Mouse (Mus musculus): ENCODE data around the gene Nfia. TPM values are rescaled to one million over a fixed set of nuclear protein-coding genes. Genes with fewer than 3 reads are reported as not detected.

The Nfia gene
- polyA plus RNA-seq, 1 experiment, result 57.7 TPM

DNA sequence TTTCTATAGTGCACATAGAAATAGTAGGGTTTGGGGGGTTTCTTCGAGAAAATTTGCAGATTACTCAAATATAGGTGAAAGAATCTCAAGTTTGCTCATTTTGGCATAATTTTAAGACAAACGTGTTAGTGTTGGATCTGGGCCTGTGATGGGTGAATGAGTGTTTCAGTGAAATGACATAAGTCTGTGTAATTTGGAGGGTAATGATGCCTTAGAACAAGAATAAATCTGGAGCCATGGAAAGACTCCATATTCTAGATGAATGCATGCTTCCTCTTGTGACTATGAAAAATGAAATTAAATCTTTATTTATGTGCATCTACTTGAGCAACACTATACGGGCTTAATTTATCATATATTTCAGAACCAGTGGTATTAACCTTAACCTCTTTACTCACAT, 44.2 kb downstream of the Nfia start:
- Histone ChIP-seq H3K4me3 (replicated peaks; ENCODE audit: extremely low read depth, low read depth, low read length) (no peak overlapping the region), H3K4me1 (ENCODE audit: control insufficient read depth, insufficient read depth, low read length) (peaks cover 15% of the 10 kb centered on the region)
- TF ChIP-seq CTCF (IDR thresholded peaks at IDR 0.05; ENCODE audit: insufficient read depth, low read length), result no peak
- TF ChIP-seq POLR2A (IDR thresholded peaks at IDR 0.05; ENCODE audit: borderline replicate concordance, extremely low read depth, low read depth, low read length), result no peak
- 74% methylated on average over 3 of the region's 3 CpGs for WGBS
- no peak for DNase-seq

DNA sequence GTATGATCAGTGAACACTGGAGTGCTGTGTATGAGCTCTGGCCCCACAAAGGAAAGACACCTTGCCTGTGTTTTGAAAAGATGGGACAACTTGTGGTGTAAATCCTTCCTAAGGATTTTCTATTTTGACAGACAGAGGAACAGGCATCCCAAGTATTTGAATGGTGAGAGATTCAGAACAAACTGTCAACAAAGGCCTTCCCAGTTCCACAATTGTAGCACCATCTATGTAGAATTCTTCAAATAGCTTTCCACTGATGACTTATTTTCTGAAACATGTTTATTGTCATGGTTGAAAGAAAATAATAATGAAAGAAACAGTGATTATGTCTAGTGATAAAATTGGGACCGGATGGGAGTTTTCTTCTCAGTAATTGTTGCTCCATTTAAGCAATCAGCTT, 45.2 kb downstream of the Nfia start:
- H3K4me1 ChIP-seq (ENCODE audit: control insufficient read depth, insufficient read depth, low read length), result peaks cover 15% of the 10 kb centered on the region
- TF ChIP-seq CTCF (IDR thresholded peaks at IDR 0.05; ENCODE audit: insufficient read depth, low read length), result no peak
- no peak for TF ChIP-seq POLR2A (IDR thresholded peaks at IDR 0.05; ENCODE audit: borderline replicate concordance, extremely low read depth, low read depth, low read length)
- 58% methylated on average over 1 of the region's 1 CpGs for WGBS
- DNase-seq, result no peak
- H3K4me3 ChIP-seq (replicated peaks; ENCODE audit: extremely low read depth, low read depth, low read length), result no peak overlapping the region

- H3K4me1 ChIP-seq (ENCODE audit: control insufficient read depth, insufficient read depth, low read length), result peaks cover 16% of the 10 kb centered on the region
- DNase-seq, result no peak
- 55% methylated on average over 3 of the region's 3 CpGs for WGBS
- H3K4me3 ChIP-seq (replicated peaks; ENCODE audit: extremely low read depth, low read depth, low read length), result no peak overlapping the region
- TF ChIP-seq CTCF (IDR thresholded peaks at IDR 0.05; ENCODE audit: insufficient read depth, low read length), result no peak
- no peak for TF ChIP-seq POLR2A (IDR thresholded peaks at IDR 0.05; ENCODE audit: borderline replicate concordance, extremely low read depth, low read depth, low read length)
Observed at GRCm38 (mm10) chr4:97818498-97818897, 46.0 kb downstream of the Nfia start.

DNA sequence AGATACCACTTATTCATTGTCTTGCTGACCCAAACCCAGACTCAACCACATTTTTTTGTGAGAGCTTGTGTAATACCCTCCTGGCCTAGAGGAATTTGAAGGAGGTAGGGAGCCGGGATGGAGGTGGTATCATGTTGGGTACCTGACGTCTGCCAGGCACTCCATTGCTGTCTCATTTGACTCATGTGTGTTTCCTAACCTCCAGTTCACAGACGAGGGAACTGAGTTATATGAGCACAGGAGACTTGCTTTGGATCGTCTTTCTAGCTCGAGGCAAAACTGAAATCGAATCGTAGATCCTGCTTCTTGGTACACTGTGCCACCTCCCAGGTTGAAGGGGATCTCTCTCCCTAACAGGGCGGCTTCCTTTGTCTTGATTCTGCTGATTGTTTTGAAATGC, 46.6 kb downstream of the Nfia start:
- DNase-seq, result no peak
- Histone ChIP-seq H3K4me1 (ENCODE audit: control insufficient read depth, insufficient read depth, low read length) (peaks cover 15% of the 10 kb centered on the region), H3K4me3 (replicated peaks; ENCODE audit: extremely low read depth, low read depth, low read length) (no peak overlapping the region)
- 84% methylated on average over 8 of the region's 8 CpGs for WGBS
- TF ChIP-seq CTCF (IDR thresholded peaks at IDR 0.05; ENCODE audit: insufficient read depth, low read length) (no peak), POLR2A (IDR thresholded peaks at IDR 0.05; ENCODE audit: borderline replicate concordance, extremely low read depth, low read depth, low read length) (no peak)

- H3K4me1 ChIP-seq (ENCODE audit: control insufficient read depth, insufficient read depth, low read length), result peaks cover 15% of the 10 kb centered on the region
- DNase-seq, result no peak
- WGBS, result 53% methylated on average over 4 of the region's 4 CpGs
- H3K4me3 ChIP-seq (replicated peaks; ENCODE audit: extremely low read depth, low read depth, low read length), result no peak overlapping the region
- TF ChIP-seq POLR2A (IDR thresholded peaks at IDR 0.05; ENCODE audit: borderline replicate concordance, extremely low read depth, low read depth, low read length) (no peak), CTCF (IDR thresholded peaks at IDR 0.05; ENCODE audit: insufficient read depth, low read length) (no peak)
Observed at GRCm38 (mm10) chr4:97820474-97821259, 48.1 kb downstream of the Nfia start.

DNA sequence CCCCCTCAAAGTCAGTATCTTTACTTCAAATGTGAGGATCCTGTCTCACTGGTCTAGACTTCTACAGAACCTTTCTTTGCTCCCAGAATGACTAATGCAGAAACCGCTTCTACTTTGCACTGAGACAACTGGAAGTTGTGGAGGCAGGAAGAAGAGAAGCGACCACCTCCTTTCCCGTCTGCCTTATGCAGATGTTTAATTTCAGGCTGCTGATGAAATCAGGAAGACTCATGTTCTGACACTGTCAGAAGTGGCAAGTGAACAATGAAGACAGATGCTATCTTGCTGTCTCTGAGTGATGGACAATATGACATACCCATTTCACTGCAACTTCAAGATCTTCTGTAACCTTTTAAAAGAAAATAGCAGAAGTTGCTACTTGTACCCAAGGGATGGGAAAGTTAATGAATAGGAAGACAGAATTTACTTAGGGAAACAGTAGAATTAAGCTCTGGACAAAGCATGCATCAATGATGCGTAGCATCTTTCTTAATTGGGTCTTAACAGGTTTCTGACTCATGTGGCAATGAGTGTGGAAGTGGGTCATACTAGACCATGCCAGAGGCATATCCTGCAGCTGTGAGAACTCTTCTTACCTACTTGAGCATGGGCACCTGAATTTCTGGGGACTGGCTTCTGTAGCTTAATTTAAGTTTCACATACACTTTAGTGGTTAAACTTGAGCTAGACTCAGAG, 49.2 kb downstream of the Nfia start:
- TF ChIP-seq CTCF (IDR thresholded peaks at IDR 0.05; ENCODE audit: insufficient read depth, low read length) (no peak), POLR2A (IDR thresholded peaks at IDR 0.05; ENCODE audit: borderline replicate concordance, extremely low read depth, low read depth, low read length) (no peak)
- DNase-seq, result no peak
- Histone ChIP-seq H3K4me3 (replicated peaks; ENCODE audit: extremely low read depth, low read depth, low read length) (no peak overlapping the region), H3K4me1 (ENCODE audit: control insufficient read depth, insufficient read depth, low read length) (peaks cover 15% of the 10 kb centered on the region)
- 50% methylated on average over 4 of the region's 4 CpGs for WGBS

- H3K4me1 ChIP-seq (ENCODE audit: control insufficient read depth, insufficient read depth, low read length), result peaks cover 15% of the 10 kb centered on the region
Observed at GRCm38 (mm10) chr4:97823512-97823911, 51.0 kb downstream of the Nfia start.

DNA sequence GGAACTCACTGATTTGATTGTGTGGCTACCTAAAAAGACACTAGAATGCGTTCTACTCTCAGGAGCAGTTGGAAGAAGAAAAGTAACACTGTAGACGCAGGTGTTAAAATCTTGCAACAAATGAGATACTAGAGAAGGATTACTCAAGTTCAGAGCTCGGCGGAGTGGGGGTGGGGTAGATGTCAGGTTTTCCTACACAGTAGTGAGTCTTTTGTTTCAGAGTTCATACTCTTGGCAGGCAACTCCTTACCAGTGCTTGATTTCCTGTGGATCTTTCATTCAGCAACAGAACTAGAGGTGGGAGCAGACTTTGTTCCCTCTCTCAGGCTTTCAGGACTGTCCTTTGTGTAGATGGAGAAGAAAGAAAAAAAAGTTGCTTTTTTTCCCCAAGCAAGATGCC, 51.9 kb downstream of the Nfia start:
- no peak overlapping the region for H3K4me3 ChIP-seq (replicated peaks; ENCODE audit: extremely low read depth, low read depth, low read length)
- DNase-seq, result no peak
- 45% methylated on average over 4 of the region's 4 CpGs for WGBS
- peaks cover 15% of the 10 kb centered on the region for H3K4me1 ChIP-seq (ENCODE audit: control insufficient read depth, insufficient read depth, low read length)
- TF ChIP-seq POLR2A (IDR thresholded peaks at IDR 0.05; ENCODE audit: borderline replicate concordance, extremely low read depth, low read depth, low read length) (no peak), CTCF (IDR thresholded peaks at IDR 0.05; ENCODE audit: insufficient read depth, low read length) (no peak)

More at GRCm38 (mm10) chr4:97823512-97823911, 51.0 kb downstream of the Nfia start:
- DNase-seq, result no peak
- no peak overlapping the region for H3K4me3 ChIP-seq (replicated peaks; ENCODE audit: extremely low read depth, low read depth, low read length)
- TF ChIP-seq CTCF (IDR thresholded peaks at IDR 0.05; ENCODE audit: insufficient read depth, low read length) (no peak), POLR2A (IDR thresholded peaks at IDR 0.05; ENCODE audit: borderline replicate concordance, extremely low read depth, low read depth, low read length) (no peak)
- WGBS, result 75% methylated on average over 6 of the region's 6 CpGs

- TF ChIP-seq CTCF (IDR thresholded peaks at IDR 0.05; ENCODE audit: insufficient read depth, low read length) (no peak), POLR2A (IDR thresholded peaks at IDR 0.05; ENCODE audit: borderline replicate concordance, extremely low read depth, low read depth, low read length) (no peak)
- WGBS, result 77% methylated on average over 4 of the region's 4 CpGs
- Histone ChIP-seq H3K4me1 (ENCODE audit: control insufficient read depth, insufficient read depth, low read length) (peaks cover 15% of the 10 kb centered on the region), H3K4me3 (replicated peaks; ENCODE audit: extremely low read depth, low read depth, low read length) (no peak overlapping the region)
- no peak for DNase-seq
Observed at GRCm38 (mm10) chr4:97825432-97825831, 52.9 kb downstream of the Nfia start.

DNA sequence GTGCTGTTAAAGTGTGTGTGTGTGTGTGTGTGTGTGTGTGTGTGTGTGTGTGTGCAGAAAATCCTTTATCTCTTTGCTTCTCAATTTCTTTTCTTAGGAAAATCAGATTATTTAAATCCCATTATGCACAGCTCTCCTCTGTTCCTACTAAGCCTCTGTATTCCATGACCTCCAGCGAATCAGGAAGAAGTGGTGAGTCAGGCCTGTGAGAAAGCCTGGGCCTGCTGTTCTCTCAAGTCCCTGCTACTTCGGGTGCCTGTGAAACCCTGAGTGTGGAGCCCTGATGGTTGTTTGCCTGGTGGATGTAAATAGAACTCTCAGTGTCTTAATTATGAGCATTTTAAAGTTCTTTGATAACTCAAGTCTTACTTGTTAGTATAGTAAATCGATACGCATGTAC, 53.3 kb downstream of the Nfia start:
- DNase-seq, result no peak
- peaks cover 13% of the 10 kb centered on the region for H3K4me1 ChIP-seq (ENCODE audit: control insufficient read depth, insufficient read depth, low read length)
- TF ChIP-seq POLR2A (IDR thresholded peaks at IDR 0.05; ENCODE audit: borderline replicate concordance, extremely low read depth, low read depth, low read length) (no peak), CTCF (IDR thresholded peaks at IDR 0.05; ENCODE audit: insufficient read depth, low read length) (no peak)
- no peak overlapping the region for H3K4me3 ChIP-seq (replicated peaks; ENCODE audit: extremely low read depth, low read depth, low read length)
- WGBS, result 70% methylated on average over 4 of the region's 4 CpGs

Measured in lung, adult 2 months (tissue).